Mouse (Mus musculus) ES-Bruce4 (cell line): ENCODE measurements around the gene Fam169a.

Experiments used
- CTCF ChIP-seq: IDR thresholded peaks from one replicate; pipeline ENCODE4 v1.8.1; 2011; ENCODE audit warnings: low read depth, low read length
- EP300 ChIP-seq: IDR thresholded peaks from 2 replicates; pipeline ENCODE4 v1.6.1; 2011; ENCODE audit warnings: low read depth, low read length; ENCODE audit not compliant: insufficient read depth
- POLR2A ChIP-seq: IDR thresholded peaks from one replicate; pipeline ENCODE4 v1.8.1; 2011; ENCODE audit warnings: low read length; ENCODE audit not compliant: insufficient read depth

DNA sequence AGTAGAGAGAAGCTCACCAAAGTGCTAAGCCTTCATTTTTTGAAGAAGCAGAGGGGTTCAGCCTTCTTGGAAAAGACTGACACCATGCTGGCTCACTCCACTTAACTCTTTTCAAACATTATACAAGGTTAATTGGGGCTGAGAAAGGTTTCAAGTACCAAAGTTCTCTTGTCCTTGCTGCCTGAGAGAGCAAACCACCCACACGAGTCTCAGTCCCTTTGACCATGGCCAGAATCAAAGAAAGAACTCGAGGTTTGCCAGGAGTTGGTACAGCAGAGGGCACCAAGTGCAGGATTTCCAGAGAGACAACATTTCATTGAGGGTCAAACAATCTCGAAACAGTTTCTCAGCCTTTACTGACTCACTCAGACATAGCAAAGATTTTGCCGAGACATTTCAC is 42.0 kb downstream of the Fam169a start:
- TF ChIP-seq POLR2A (no peak), CTCF (no peak), EP300 (no peak)
